Mouse (Mus musculus) MEL (cell line): Measurements from ENCODE around the gene Gnb3.

Experiments used
- BHLHE40 ChIP-seq: IDR thresholded peaks from 2 replicates; pipeline ENCODE4 v1.6.1; 2012; ENCODE audit warnings: low read depth, mild to moderate bottlenecking, inconsistent platforms, low read length, improper control_type of control experiment, borderline replicate concordance
- CHD1 ChIP-seq: IDR thresholded peaks from 2 replicates; pipeline ENCODE4 v1.6.1; 2012; ENCODE audit warnings: low read depth, mild to moderate bottlenecking, inconsistent platforms, low read length, improper control_type of control experiment
- CTCF ChIP-seq, 3 experiments: IDR thresholded peaks in 2 of 3; conservative IDR thresholded peaks in 1 of 3; 2 replicates each; pipeline ENCODE4 v1.5.1; 2011 to 2012; ENCODE audit warnings: low read length in 3 of 3, low read depth in 2 of 3, mild to moderate bottlenecking in 2 of 3, improper control_type of control experiment in 1 of 3, inconsistent platforms in 1 of 3, mixed read lengths in 1 of 3, moderate library complexity in 1 of 3; ENCODE audit not compliant: control insufficient read depth in 1 of 3, insufficient read depth in 1 of 3, poor library complexity in 1 of 3, severe bottlenecking in 1 of 3
- EP300 ChIP-seq, 2 experiments: IDR thresholded peaks; 2 replicates each; pipeline ENCODE4 v1.6.1; 2011; ENCODE audit warnings: improper control_type of control experiment in 2 of 2, low read length in 2 of 2, low read depth in 1 of 2, mild to moderate bottlenecking in 1 of 2
- GATA1 ChIP-seq: IDR thresholded peaks from 2 replicates; pipeline ENCODE4 v1.6.1; 2011; ENCODE audit warnings: low read depth, low read length, improper control_type of control experiment
- MEF2A ChIP-seq: IDR thresholded peaks from 2 replicates; pipeline ENCODE4 v1.6.1; 2014; ENCODE audit warnings: low read depth, mild to moderate bottlenecking, inconsistent platforms, low read length, improper control_type of control experiment; ENCODE audit not compliant: poor library complexity, insufficient replicate concordance, severe bottlenecking; ENCODE audit errors: extremely low read depth
- NRF1 ChIP-seq: IDR thresholded peaks from 2 replicates; pipeline ENCODE4 v1.6.1; 2014; ENCODE audit warnings: low read depth, mild to moderate bottlenecking, inconsistent platforms, low read length, improper control_type of control experiment, moderate library complexity; ENCODE audit not compliant: poor library complexity, insufficient read depth, severe bottlenecking
- POLR2A ChIP-seq, 2 experiments: IDR thresholded peaks; 2 replicates each; pipeline ENCODE4 v1.6.1; 2011 to 2012; ENCODE audit warnings: low read length in 2 of 2, mild to moderate bottlenecking in 2 of 2, control low read depth in 1 of 2, improper control_type of control experiment in 1 of 2, low read depth in 1 of 2, moderate library complexity in 1 of 2; ENCODE audit not compliant: control insufficient read depth in 1 of 2, insufficient read depth in 1 of 2, poor library complexity in 1 of 2
- TAL1 ChIP-seq: IDR thresholded peaks from 2 replicates; pipeline ENCODE4 v1.6.1; 2012; ENCODE audit warnings: mild to moderate bottlenecking, inconsistent platforms, low read length, moderate library complexity, mixed read lengths
- TBP ChIP-seq: IDR thresholded peaks from 2 replicates; pipeline ENCODE4 v1.8.0; 2011; ENCODE audit warnings: low read depth, low read length, improper control_type of control experiment
- UBTF ChIP-seq: IDR thresholded peaks from 2 replicates; pipeline ENCODE4 v1.6.1; 2012; ENCODE audit warnings: low read depth, mild to moderate bottlenecking, inconsistent platforms, low read length, improper control_type of control experiment, moderate library complexity, borderline replicate concordance; ENCODE audit not compliant: insufficient read depth
- USF1 ChIP-seq: IDR thresholded peaks from 2 replicates; pipeline ENCODE4 v1.6.1; 2014; ENCODE audit warnings: low read depth, mild to moderate bottlenecking, inconsistent platforms, low read length, improper control_type of control experiment, moderate library complexity
- USF2 ChIP-seq, 2 experiments: IDR thresholded peaks; 2 replicates each; pipeline ENCODE4 v1.6.1; 2011 to 2012; ENCODE audit warnings: improper control_type of control experiment in 2 of 2, low read length in 2 of 2, borderline replicate concordance in 1 of 2, inconsistent platforms in 1 of 2, low read depth in 1 of 2, mild to moderate bottlenecking in 1 of 2; ENCODE audit not compliant: insufficient read depth in 1 of 2
- ZNF384 ChIP-seq: IDR thresholded peaks from 2 replicates; pipeline ENCODE4 v1.6.1; 2012; ENCODE audit warnings: low read depth, mild to moderate bottlenecking, inconsistent platforms, low read length, improper control_type of control experiment

DNA sequence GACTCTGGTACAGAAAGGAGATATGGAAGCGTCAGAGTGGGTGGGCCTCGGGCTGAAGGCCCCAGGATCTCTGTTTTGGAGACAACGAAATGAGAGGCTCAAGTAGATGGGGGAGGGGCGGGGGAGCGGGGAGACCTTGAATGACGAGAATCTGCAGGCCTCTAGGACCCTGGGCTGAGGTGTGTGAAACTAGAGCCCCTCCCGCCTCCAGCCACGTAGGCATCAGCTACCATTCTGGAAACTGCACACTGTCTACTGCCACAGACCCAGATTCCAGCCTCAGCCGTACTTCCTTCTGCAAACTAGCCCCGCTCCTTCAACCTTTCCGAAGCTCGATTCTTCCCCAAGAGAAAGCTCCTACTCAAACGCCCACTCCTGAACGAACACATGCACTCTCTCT lies 16.2 kb upstream of the Gnb3 start:
- TF ChIP-seq POLR2A (IDR thresholded peaks at IDR 0.05; ENCODE audit: control insufficient read depth in 1 of 2, insufficient read depth in 1 of 2, low read depth in 1 of 2, low read length in 2 of 2, poor library complexity in 1 of 2) (no peak), CHD1 (no peak), BHLHE40 (no peak), TAL1 (no peak), ZNF384 (no peak), EP300 (IDR thresholded peaks at IDR 0.05; ENCODE audit: low read depth in 1 of 2, low read length in 2 of 2) (no peak), GATA1 (no peak), CTCF (IDR thresholded peaks at IDR 0.05 in 2 of 3, conservative IDR thresholded peaks at IDR 0.05 in 1 of 3; ENCODE audit: control insufficient read depth in 1 of 3, insufficient read depth in 1 of 3, low read depth in 2 of 3, low read length in 3 of 3, poor library complexity in 1 of 3, severe bottlenecking in 1 of 3) (no peak), USF2 (IDR thresholded peaks at IDR 0.05; ENCODE audit: borderline replicate concordance in 1 of 2, insufficient read depth in 1 of 2, low read depth in 1 of 2, low read length in 2 of 2) (no peak), NRF1 (no peak), USF1 (no peak), MEF2A (no peak), TBP (no peak), UBTF (no peak)
